8 mouse cellular contexts compared by ENCODE assay signal in the genomic region with DNA sequence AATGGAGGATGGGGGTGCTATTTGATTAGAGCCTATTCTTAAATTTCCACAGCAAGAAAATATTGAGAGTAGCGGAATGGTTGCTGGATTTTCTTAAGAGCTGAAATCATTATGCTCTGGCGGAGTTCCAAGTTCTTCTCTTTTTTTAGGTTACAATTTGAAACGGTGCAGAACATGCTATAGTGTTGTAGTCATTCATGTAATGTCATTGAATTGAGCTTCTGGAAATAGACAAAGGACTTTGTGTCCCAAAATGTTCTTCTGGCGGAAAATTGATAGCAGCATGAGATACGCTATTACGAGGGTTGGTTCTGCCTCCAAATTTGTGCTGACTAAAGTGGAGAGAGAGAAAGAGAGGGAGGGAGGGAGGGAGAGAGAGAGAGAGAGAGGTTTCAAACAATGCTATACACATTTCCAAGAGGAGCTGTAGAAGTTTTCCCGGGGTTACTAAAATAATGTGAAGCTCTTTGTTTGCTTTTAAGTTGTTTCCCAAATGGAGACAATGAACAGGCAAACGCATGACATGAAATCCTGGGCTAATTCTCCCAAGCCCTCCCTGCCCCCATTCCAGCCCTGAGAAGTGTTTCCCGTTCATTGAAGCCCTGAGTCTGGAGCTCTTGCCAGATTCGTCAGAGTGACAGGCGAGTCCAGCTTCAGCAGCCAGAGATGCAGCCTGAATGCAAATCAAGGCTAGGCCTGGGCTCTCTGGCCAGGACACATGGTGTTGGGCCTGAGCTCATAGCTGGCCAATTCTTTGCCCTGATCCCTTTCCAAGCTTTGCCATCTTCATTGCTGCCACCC.
A peak's percentile ranks its signal among the peaks of the same experiment; 100 is the strongest.
DNase-seq lines count a peak whose midpoint lies in the region; ATAC-seq lines count a peak whose summit lies in the region.

No protein-coding gene starts in this region.

- ATAC-seq in embryonic facial prominence, embryonic 12.5 days (ENCODE audit: insufficient number of reproducible peaks, insufficient read depth, low FRiP score, low TSS enrichment) = peak; percentile 64
- ATAC-seq in heart, embryonic 12.5 days (ENCODE audit: insufficient number of reproducible peaks, low FRiP score) = peak; percentile 63; the same call in 1 of the 2 replicates
- ATAC-seq in midbrain, embryonic 13.5 days = peak; percentile 97
- no peak for ATAC-seq in kidney, embryonic 15.5 days (replicated peaks; ENCODE audit: low FRiP score)

- peak overlapping the region; percentile 67 for H3K27ac ChIP-seq in embryonic facial prominence, embryonic 12.5 days
- peak overlapping the region; percentile 70 for H3K27ac ChIP-seq in heart, embryonic 12.5 days (ENCODE audit: poor library complexity, severe bottlenecking)
- peak overlapping the region; percentile 82 for H3K27ac ChIP-seq in midbrain, embryonic 13.5 days
- no peak overlapping the region for H3K27ac ChIP-seq in kidney, embryonic 15.5 days

- DNase-seq in cerebellum, adult 11-12 months = peak; percentile 89
- peak; percentile 82 to 84 for DNase-seq in layer of hippocampus, postnatal 10 days (ENCODE audit: low spot score in 2 of 2)
- DNase-seq in thymus, postnatal 10 days (ENCODE audit: low spot score in 2 of 2) = no peak
- no peak for DNase-seq in spleen, postnatal 4 days (ENCODE audit: low spot score in 2 of 2)

- no peaks in the 10 kb centered on the region for H3K9me3 ChIP-seq in embryonic facial prominence, embryonic 12.5 days
- no peaks in the 10 kb centered on the region for H3K9me3 ChIP-seq in heart, embryonic 12.5 days (replicated peaks)
- H3K9me3 ChIP-seq in midbrain, embryonic 13.5 days = no peaks in the 10 kb centered on the region
- H3K9me3 ChIP-seq in kidney, embryonic 15.5 days (replicated peaks) = no peaks in the 10 kb centered on the region

- no peak overlapping the region for H3K4me3 ChIP-seq in embryonic facial prominence, embryonic 12.5 days
- H3K4me3 ChIP-seq in heart, embryonic 12.5 days = no peak overlapping the region
- H3K4me3 ChIP-seq in midbrain, embryonic 13.5 days (replicated peaks) = no peak overlapping the region
- H3K4me3 ChIP-seq in kidney, embryonic 15.5 days (replicated peaks) = no peak overlapping the region

- H3K36me3 ChIP-seq in embryonic facial prominence, embryonic 12.5 days = no peaks in the 10 kb centered on the region
- H3K36me3 ChIP-seq in heart, embryonic 12.5 days = no peaks in the 10 kb centered on the region
- no peaks in the 10 kb centered on the region for H3K36me3 ChIP-seq in midbrain, embryonic 13.5 days
- no peaks in the 10 kb centered on the region for H3K36me3 ChIP-seq in kidney, embryonic 15.5 days

- H3K27me3 ChIP-seq in embryonic facial prominence, embryonic 12.5 days = no peaks in the 10 kb centered on the region
- H3K27me3 ChIP-seq in heart, embryonic 12.5 days (replicated peaks) = no peaks in the 10 kb centered on the region
- no peaks in the 10 kb centered on the region for H3K27me3 ChIP-seq in midbrain, embryonic 13.5 days
- no peaks in the 10 kb centered on the region for H3K27me3 ChIP-seq in kidney, embryonic 15.5 days

- no peak overlapping the region for H3K9ac ChIP-seq in embryonic facial prominence, embryonic 12.5 days
- no peak overlapping the region for H3K9ac ChIP-seq in heart, embryonic 12.5 days
- H3K9ac ChIP-seq in midbrain, embryonic 13.5 days (replicated peaks) = no peak overlapping the region
- no peak overlapping the region for H3K9ac ChIP-seq in kidney, embryonic 15.5 days

- WGBS in embryonic facial prominence, embryonic 12.5 days = 12% methylated on average over 11 of the region's 11 CpGs
- WGBS in heart, embryonic 12.5 days = 23% methylated on average over 11 of the region's 11 CpGs
- 8% methylated on average over 11 of the region's 11 CpGs for WGBS in midbrain, embryonic 13.5 days
- whole genome bisulfite sequencing in kidney, embryonic 15.5 days = 46% methylated on average over 11 of the region's 11 CpGs

- peaks cover 23% of the 10 kb centered on the region for H3K4me1 ChIP-seq in embryonic facial prominence, embryonic 12.5 days
- peaks cover 14% of the 10 kb centered on the region for H3K4me1 ChIP-seq in heart, embryonic 12.5 days (replicated peaks)
- peaks cover 32% of the 10 kb centered on the region for H3K4me1 ChIP-seq in midbrain, embryonic 13.5 days (replicated peaks)
- peaks cover 15% of the 10 kb centered on the region for H3K4me1 ChIP-seq in kidney, embryonic 15.5 days

- H3K4me2 ChIP-seq in embryonic facial prominence, embryonic 12.5 days (replicated peaks) = peak overlapping the region; percentile 21; the same call in 1 of the 2 replicates
- peak overlapping the region; percentile 50 for H3K4me2 ChIP-seq in heart, embryonic 12.5 days
- H3K4me2 ChIP-seq in midbrain, embryonic 13.5 days (replicated peaks) = peak overlapping the region; percentile 28
- no peak overlapping the region for H3K4me2 ChIP-seq in kidney, embryonic 15.5 days

Comparison
In these comparisons a context has a peak if more than half of its experiments do, and no peak if none do; other contexts are left out.
1. DNase-seq: peak in cerebellum, adult 11-12 months (single experiment) and layer of hippocampus, postnatal 10 days (2 of 2); none in thymus, postnatal 10 days (0 of 2) and spleen, postnatal 4 days (0 of 2).